Comparison of ENCODE assay signal across 15 mouse cellular contexts in the genomic region with DNA sequence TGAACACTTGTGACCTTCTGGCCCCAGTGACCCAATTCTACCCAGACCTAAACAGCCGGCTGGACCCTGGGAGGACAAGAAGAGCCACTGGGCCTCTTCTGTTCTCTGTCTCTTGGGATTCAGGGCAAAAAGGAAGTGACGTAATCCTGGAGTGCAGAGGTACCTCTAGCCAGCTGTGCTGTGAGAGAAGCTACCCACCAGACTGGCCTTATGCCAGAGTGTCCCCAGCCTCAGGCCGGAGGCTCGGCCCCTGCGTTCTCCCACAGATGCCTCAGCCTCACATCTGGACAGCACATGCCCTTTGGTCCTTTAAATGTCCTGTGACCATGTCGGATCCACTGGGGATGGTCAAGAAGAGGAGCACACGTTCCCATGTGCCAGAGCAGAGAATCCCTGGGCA. TPM values are rescaled to one million over a fixed set of nuclear protein-coding genes. Genes with fewer than 3 reads are reported as not detected.
"Had no signal": no experiment of that assay in that cellular context is flagged by ENCODE, and none has a peak within 500 bp of the region (broad histone marks: within the 10 kb centered on the region; RNA-seq: fewer than 3 reads in every experiment).

No protein-coding gene starts in this region.

- H3K4me2 ChIP-seq: limb, embryonic 12.5 days; midbrain, embryonic 13.5 days had no signal

- ATAC-seq: intestine, postnatal 0 days; midbrain, embryonic 13.5 days had no signal

- DNase-seq: kidney, adult 8-10 months; kidney, postnatal 25 days; lung, adult 18-20 months; lung, postnatal 14 days; right cerebral cortex, adult 18-20 months; right cerebral cortex, postnatal 25 days; thymus, adult 18-20 months; thymus, postnatal 25 days had no signal

- H3K4me3 ChIP-seq: left cerebral cortex, adult 2 months; limb, embryonic 12.5 days; midbrain, embryonic 13.5 days had no signal

- H3K27ac ChIP-seq: left cerebral cortex, adult 2 months; limb, embryonic 12.5 days; liver, embryonic 14.5 days; midbrain, embryonic 13.5 days had no signal

- H3K9ac ChIP-seq: limb, embryonic 12.5 days; liver, embryonic 14.5 days; midbrain, embryonic 13.5 days had no signal

- H3K36me3 ChIP-seq: midbrain, embryonic 13.5 days had no signal

- H3K27me3 ChIP-seq: limb, embryonic 12.5 days; midbrain, embryonic 13.5 days had no signal

- H3K4me1 ChIP-seq: midbrain, embryonic 13.5 days had no signal

- H3K9me3 ChIP-seq: limb, embryonic 12.5 days; midbrain, embryonic 13.5 days had no signal

RNA-seq across cellular contexts. Expression of a gene that starts 54.3 kb away (rescaled TPM):
- total RNA-seq: megakaryocyte-erythroid progenitor cell, adult 5-6 weeks; neutrophil, adult 5-6 weeks had no signal
